Mouse (Mus musculus): ENCODE data around the gene Fsd2.

Gene Fsd2

DNA sequence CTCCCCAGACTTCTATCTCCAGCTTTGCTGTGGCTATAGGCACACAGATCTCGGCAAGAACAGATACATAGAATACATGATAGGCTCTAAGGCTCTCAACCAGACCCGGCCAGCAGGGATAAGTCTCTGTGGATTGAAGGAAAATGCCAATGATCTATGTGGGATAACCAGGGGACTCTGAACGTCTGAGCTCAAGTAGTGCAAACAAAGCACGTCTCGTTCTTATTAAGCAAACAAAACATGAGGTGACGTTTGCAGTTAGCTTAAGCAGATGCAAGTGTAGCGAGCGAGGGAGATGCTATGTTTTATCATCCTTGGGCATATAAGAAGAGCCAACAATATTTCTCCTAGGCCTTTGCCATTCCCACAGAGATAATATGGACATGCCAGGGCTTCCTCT is 23.8 kb downstream of the Fsd2 start:
- no peak for DNase-seq (ENCODE audit: low spot score in 2 of 2)

DNA sequence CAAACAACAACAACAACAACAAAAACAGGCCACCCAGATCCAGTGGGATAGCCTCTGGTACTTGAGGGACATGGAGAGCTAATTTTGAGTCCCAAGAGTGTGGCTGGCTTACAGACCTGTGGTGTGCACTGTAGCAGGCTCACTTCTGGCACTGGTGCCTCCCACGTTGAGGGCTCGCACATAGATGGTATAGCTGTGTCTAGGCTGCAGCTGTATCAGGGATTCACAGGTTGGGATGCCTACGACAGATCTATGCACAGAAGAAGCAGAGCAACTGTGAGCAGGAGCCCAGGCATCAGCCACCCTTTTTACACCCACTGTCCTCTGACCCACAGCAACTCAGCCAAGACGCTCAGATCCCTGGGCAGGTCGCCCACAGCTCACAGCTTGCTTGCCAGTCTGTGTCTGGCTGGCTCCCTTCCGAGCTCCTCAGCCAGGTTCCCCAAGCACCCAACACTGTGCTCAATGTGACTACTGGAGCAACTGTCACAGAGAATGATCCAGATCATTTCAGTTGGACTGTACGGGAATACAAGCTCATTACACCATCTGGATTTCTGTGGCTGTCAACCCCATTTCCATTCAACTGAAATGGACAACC is 24.7 kb downstream of the Fsd2 start:
- peak; percentile 62 to 64 for DNase-seq (ENCODE audit: low spot score in 2 of 2)

DNA sequence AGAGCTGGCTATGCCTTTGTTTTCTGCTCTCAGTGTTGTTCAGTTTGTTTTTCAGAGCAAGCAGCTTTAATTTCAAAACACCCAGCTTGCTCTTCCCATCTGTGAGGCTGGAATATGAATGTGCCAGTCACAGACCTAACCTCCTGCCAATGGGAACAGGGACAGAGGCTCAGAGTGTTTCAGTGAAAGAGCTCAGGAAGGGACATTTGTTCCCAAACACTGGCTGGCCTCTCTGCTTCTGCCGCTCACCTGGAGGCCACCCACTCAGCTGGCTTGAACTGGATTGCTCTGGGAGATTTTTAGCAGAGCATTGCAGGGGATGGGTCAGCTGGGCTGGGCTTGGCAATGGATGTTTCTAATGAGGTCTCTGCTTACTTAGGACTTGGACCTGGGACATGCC is 25.7 kb downstream of the Fsd2 start:
- peak in 1 of 2 experiments; percentile 16 for DNase-seq (ENCODE audit: low spot score in 2 of 2)

DNA sequence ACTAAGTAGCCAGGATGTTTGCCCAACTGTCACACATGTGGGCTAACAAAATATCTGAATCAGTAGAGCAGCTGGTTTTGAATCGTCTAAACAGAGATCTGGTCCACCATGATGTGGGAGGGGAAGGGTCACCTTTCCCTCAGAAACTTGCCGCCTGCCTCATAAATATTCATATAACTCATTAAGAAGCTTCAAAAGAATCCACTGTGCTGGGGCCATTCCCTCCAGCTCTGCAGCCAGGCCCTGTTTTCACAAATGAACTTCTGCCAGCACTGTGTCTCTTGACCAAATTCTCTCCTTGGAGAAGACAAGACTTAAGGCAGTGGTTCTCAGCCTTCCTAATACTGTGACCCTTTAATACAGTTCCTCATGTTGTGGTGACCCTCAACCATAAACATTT is 27.2 kb downstream of the Fsd2 start:
- no peak for DNase-seq (ENCODE audit: low spot score in 2 of 2)

DNA sequence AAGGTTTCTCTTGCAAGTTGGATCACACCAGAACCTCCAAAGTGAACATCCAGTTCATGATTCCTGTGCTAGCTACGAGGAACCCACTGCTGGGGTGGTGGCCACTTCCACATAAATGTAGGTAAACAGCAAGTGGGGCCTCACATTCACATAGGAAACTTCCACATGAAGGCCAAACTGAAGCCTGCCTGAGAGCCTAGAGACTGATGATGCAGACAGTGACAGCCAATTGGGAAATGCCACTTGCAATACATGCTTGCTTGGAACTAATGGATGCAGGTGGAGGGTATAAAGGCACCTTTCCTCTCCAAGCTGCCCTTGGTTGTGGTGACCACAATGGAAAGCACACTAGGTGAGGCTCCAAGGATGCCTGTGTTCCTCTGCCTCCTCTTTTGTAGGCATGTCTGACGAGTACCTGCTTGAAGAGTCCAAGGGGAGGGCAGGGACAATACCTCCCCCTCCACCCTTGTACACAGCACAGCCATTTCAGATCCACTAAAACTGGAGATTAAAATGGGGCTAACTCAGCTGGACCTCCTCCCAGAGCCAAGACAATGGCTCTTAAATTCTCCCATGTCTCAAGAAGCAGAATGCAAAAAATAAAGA is 28.6 kb downstream of the Fsd2 start:
- no peak for DNase-seq (ENCODE audit: low spot score in 2 of 2)

DNA sequence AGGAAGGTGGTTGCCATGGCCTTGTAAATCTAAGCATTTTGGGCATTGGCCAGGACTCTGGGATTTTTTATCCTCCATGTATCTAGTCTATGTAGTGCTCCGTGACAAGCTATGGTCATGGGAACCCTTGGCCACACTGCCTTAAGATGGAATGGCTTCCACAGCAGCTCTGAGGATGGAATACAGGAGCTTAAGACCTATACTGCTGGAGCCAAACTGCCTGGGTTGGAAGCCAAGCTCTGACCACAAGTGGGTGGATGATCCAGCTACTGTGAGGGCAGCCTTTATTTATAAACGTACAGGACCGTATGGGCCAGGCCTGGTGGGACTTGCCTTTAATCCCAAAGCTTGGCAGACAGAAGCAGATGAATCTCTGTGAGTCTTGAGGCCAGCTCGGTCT is 30.3 kb downstream of the Fsd2 start:
- DNase-seq (ENCODE audit: low spot score in 2 of 2) = no peak

DNA sequence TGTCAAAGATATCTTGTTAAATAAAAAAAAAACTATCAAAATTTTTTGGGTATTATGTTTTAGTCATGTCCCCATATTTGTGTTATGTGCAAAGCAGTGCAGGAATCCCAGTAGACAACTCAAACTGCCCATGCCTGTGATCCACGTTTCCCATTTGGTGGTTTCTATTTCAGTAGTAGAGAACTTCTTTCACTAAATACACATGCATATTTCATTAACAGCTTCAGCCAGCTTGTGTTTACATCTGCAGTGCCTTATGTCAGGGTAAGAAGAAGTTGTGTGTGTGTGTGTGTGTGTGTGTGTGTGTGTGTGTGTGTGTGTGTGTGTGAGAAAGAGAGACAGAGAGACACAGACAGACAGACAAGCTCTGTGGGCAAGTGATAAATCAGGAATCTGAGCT is 35.3 kb downstream of the Fsd2 start:
- DNase-seq (ENCODE audit: low spot score in 2 of 2) = no peak

DNA sequence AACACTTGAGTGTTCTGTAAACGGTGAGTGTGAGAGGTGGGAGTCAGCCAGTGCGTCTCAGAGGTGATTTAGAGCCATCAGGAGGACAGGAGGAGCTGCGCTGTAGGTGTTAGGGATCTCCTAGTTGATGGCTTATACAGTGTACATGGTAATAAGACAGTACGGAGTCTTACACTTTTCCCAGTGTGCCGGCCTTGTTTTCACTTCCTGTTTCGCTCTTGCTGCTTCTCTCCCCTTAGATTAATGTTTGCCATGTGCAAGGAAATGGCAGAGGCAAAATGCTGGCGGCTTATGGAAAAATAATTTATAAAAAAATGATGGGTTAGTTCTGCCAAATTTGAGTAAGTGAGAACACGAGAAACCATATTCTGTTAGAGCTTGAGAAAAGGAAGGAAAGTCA is 37.8 kb downstream of the Fsd2 start:
- DNase-seq (ENCODE audit: low spot score in 2 of 2) = no peak

DNA sequence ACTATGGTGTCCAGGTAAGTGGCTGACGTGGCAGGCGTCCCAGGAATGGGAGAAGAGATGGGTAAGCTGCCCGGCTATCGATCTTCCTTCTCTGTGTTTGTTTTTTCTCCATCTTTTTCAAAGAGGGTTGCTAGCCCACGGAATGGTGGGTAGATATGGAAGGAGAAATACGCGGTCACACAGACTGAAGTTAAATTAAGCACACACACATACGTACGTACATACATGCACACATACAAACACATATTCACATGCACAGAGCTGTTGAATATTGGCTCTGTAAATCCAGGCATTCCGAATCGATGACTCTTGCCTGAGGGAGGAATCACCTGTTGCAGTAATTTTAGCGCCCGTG is 43.1 kb downstream of the Fsd2 start:
- DNase-seq (ENCODE audit: low spot score in 2 of 2) = no peak

DNA sequence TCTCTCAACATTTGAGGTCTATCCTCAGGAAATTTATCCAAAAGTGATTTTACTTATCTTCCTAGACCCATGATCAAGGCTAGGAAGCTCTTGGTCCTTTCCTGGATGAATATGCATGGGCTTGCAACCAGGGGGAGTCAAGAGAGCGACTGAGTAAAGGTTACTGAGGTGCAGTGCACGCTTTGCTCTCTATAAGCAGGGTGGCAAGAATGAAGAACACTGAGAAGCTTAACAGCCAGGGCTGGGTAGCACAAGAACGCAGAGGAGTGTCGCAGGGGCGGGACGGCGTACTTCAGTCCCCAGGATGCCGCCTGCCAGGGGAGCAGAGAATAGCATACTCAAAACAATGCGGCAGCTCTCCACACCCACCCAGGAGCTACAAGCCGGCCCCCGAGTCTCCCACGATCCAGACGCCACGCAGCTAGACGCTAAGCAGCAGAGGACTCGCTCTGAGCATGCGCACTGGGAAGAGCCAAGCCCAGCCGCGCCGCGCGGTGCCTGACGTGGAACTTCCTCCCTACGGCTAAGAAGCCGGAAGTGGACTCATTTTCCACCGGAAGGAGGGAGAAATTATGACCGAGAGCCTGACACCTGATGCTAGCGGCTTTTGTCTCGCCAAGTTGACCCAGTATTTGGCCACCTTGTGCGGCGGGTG is 43.6 kb downstream of the Fsd2 start:
- peak; percentile 85 to 90 for DNase-seq (ENCODE audit: low spot score in 2 of 2)

DNA sequence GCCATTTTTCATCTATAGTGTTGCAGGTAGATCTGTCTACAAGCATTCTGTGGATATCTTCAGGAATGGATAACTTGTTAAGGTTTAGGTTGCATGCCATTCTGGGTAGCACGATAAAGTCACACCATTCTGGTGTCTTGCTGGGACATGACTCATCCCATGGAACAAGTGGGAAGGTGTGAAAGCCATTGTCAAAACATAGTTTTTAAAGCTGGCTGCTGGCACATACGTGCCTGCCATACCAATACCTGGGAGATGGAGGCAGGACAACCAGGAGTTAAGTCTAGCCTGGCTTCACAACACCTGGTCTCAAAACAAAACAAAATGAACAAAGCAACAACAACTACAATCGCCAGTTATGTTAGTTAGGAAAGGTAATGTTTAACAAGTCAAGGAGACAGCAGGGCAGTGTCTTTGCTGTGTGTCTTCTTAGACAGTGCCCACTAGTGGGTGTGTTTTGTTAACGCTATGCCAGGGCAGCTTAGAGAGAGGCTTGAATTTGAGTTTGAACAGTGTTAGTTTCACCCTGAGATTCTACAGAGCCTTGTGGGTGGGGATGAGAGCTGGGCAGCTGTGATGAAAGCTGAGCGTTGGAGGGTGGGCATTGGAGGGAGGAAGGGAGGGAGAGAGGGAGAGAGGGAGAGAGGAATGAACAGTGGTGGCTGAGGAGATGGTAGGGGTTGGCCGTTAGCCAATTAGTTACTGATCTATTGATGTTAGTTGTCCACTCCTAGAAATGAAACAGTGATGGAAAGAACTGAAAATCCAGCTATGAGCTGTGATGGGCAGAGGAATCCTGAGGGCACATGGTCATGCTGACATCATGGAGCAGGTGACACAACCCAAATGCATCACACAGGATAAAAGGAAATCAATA is 50.4 kb downstream of the Fsd2 start:
- DNase-seq (ENCODE audit: low spot score in 2 of 2) = no peak

DNA sequence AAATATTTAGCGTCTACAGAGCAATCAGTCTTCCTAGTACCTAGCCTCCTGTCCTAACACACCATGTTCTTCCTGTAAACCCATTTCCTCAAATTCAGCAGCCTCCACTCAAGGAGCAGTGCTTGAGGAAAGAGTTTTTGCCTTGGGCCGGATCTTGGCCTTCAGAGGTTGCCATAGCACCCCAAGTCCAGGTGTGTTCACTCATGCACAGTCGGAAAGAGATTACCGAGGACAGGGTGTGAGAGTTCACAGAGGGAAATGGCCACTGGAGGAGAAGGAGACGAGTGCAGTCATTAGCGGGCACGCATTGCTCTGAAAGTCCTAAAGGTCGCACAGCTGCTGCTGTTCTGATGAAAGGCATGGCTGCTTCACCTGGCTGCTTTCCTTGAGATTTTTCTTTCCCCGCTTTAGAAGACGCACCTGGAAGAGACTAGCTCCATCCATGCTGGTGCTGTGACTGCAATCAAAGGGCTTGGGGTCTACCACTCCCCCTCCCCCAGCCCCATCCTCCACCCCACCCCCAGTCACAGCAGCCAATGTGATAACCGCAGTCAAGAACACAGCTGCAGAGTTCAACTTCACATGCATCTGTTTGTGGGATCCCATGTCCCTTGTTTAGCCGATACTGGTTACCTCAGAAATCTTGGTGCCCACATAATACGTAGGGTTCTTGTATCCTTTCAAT is 51.7 kb downstream of the Fsd2 start:
- no peak for DNase-seq (ENCODE audit: low spot score in 2 of 2)

DNA sequence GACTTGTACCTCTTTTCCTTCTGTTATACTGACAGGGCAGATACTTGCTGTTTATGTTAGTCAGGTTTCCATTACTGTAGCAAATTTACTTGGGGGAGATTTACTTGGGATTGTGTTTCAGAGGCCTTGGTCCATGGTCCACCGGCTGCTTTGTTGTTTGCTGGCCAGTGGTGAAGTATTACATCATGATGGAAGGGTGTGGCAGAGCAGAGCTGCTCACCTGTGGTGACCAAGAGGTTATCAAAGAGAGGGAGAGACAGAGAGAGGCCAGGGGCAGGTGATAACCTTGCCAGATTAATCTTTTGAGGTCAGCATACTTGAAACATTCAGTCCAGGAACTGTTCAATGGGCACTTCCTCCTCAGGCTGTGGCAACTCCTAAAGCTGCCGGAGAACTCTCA is 65.7 kb downstream of the Fsd2 start:
- DNase-seq (ENCODE audit: low spot score in 2 of 2) = no peak

DNA sequence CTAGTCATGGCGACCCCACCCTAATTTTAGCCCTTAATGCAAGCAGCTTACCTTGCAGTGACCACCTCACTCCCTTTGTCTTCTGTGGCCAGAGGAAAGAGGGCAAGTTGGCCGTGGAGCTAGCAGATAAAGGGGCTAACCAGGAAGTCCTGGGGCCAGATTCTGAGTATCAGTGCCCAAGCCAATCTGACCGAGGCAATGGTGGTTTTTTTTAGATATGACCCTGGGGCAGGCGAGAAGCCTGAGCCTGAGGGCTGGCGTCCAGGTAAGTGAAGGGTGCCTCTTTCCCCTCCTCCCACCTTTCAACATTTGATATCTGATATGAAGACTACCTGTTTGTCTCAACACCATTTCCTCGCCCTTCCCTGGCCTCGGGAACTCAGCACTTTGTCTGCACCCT is 68.6 kb downstream of the Fsd2 start, which contains the start of gene BC048679:
Gene BC048679, minus strand, starts transcription at position 101 of the 400 bp plus-strand sequence.
- no peak for DNase-seq (ENCODE audit: low spot score in 2 of 2)

DNA sequence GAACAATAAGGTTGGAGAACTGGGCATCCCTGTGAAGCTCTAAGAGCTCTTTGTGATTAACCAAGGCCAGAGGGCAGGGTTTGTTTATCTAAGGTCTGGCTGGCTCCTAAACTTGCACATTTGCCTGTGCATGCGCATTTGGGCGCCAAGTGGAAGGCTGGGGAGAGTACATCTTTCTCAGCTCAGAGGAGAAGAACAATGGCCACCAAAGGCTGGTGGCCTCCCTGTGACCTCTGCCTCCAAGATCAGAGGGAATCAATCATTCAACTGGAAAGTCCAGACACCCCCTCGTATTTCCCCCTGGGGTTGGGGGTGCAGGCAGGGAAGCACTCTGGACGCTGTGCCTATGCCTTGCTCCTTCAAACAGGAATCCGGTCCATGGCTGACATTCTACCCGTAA is 69.6 kb downstream of the Fsd2 start:
- no peak for DNase-seq (ENCODE audit: low spot score in 2 of 2)

DNA sequence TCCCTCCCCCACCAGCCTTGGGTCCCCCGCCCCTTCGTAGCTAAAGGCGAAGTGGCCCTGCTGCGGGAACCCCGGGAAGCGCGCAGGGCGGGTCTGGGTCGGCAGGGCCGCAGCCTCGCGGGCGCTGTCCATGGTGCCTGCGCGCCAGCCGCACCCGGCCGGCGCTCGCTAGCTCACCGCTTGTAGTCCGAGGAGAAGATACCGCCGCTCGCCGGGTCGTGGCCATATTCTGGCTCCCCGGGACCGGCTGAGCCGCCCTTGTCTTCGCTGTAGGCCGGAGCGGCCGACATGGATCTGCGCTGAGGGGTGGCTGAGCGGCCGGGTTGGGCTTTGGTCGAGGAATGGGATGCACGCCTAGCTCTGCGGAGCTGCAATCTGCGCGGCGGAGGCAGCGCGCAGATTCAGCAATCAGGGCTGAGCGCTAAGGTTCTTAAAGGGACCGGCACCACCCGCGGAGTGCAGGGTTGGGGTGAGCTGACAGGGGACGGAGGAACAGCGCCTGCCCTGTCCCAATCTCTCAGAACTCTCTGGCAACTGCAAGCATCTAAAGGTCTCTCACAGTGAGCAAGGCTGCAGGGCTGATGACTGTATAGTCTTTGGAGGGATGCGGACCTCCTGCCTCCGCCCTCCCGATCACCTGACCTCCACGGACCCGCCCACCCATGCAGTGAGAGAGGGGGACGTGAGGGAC is 73.3 kb downstream of the Fsd2 start, which contains the start of gene Ap3b2:
Gene Ap3b2, minus strand, starts transcription at position 595 of the 691 bp plus-strand sequence.
- DNase-seq (ENCODE audit: low spot score in 2 of 2) = peak; percentile 60 to 70

DNA sequence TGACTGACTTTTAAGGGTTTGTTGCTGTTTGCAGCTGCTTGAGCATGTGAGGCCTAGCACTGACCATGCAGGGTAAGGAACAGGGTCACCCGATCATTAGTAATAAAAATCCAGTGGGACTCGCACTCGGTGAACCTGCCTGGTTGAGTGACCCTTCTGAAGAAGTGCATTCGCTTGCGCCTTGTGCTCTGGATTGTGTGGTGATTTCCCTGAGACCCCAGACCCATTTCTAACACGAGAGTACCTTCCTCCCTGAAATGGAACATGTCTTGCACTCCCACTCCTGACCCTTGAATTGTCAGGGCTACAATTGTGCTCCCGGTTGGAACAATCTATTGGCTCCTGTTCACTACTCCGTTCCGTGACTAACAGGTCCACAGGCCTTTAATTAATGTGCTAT is 74.1 kb downstream of the Fsd2 start:
- no peak for DNase-seq (ENCODE audit: low spot score in 2 of 2)

DNA sequence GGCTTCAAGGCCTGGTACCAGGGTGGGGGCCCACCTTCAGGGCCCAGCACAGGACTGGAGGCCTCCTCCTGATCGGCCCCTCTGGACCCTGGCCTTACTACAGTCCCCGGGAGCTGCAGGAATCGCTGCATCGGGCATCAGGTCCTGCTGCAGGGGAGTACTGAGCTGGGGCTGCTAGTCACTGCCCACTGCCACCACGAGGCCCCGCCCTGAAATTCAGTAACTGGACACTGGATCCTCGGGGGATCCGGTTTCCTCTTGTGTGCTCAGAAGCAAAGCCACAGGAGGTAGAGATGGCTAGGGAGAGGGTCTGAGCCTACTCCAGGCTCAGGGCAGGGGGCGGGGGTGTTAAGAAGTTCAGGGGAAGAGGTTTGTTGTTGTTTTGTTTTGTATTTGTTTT is 77.1 kb downstream of the Fsd2 start:
- no peak for DNase-seq (ENCODE audit: low spot score in 2 of 2)
